ENCODE assay signal across 7 mouse cellular contexts in genomic region chr4:106913411-106914049, GRCm38 (mm10). TPM values are rescaled to one million over a fixed set of nuclear protein-coding genes. Genes with fewer than 3 reads are reported as not detected.
DNase-seq lines count a peak whose midpoint lies in the region; ATAC-seq lines count a peak whose summit lies in the region.

No protein-coding gene starts in this region.

- DNase-seq in ovary, adult 18-20 months (ENCODE audit: low spot score) = peak; percentile 51
- DNase-seq in ovary, postnatal 10 days (ENCODE audit: low spot score) = no peak
- peak; percentile 43 for DNase-seq in kidney, postnatal 10 days
- no peak for DNase-seq in adipocyte (ENCODE audit: low spot score)

- peak overlapping the region; percentile 64 for H3K4me2 ChIP-seq in forebrain, embryonic 16.5 days (ENCODE audit: low read length)
- H3K4me2 ChIP-seq in neural tube, embryonic 15.5 days = peak overlapping the region; percentile 84

- no peaks in the 10 kb centered on the region for H3K9me3 ChIP-seq in forebrain, embryonic 16.5 days (ENCODE audit: control insufficient read depth, low read length)
- H3K9me3 ChIP-seq in neural tube, embryonic 15.5 days (replicated peaks) = no peaks in the 10 kb centered on the region

- ATAC-seq in forebrain, embryonic 16.5 days = no peak
- no peak for ATAC-seq in neural tube, embryonic 15.5 days (ENCODE audit: low FRiP score)
- no peak for ATAC-seq in monocyte, adult 5-6 weeks (replicated peaks; ENCODE audit: insufficient number of reproducible peaks, low FRiP score, low TSS enrichment, poor library complexity, severe bottlenecking)

- H3K27ac ChIP-seq in forebrain, embryonic 16.5 days (ENCODE audit: low read length) = no peak overlapping the region
- no peak overlapping the region for H3K27ac ChIP-seq in neural tube, embryonic 15.5 days (replicated peaks)

- H3K27me3 ChIP-seq in forebrain, embryonic 16.5 days (replicated peaks; ENCODE audit: control insufficient read depth, insufficient read depth, low read length) = no peaks in the 10 kb centered on the region
- no peaks in the 10 kb centered on the region for H3K27me3 ChIP-seq in neural tube, embryonic 15.5 days (replicated peaks)

- peaks cover 29% of the 10 kb centered on the region for H3K36me3 ChIP-seq in forebrain, embryonic 16.5 days (ENCODE audit: control insufficient read depth, insufficient read depth)
- peaks cover 32% of the 10 kb centered on the region for H3K36me3 ChIP-seq in neural tube, embryonic 15.5 days

- 10% methylated on average over 9 of the region's 9 CpGs for WGBS in forebrain, embryonic 16.5 days
- 19% methylated on average over 9 of the region's 9 CpGs for WGBS in neural tube, embryonic 15.5 days

- peak overlapping the region; percentile 45 for H3K9ac ChIP-seq in forebrain, embryonic 16.5 days (replicated peaks; ENCODE audit: low read depth, low read length)
- H3K9ac ChIP-seq in neural tube, embryonic 15.5 days (replicated peaks) = peak overlapping the region; percentile 96

- peaks cover 51% of the 10 kb centered on the region for H3K4me1 ChIP-seq in forebrain, embryonic 16.5 days (replicated peaks; ENCODE audit: control insufficient read depth, insufficient read depth, low read length)
- H3K4me1 ChIP-seq in neural tube, embryonic 15.5 days = peaks cover 70% of the 10 kb centered on the region

- peak overlapping the region; percentile 64 for H3K4me3 ChIP-seq in forebrain, embryonic 16.5 days (replicated peaks; ENCODE audit: low read length)
- peak overlapping the region; percentile 100 for H3K4me3 ChIP-seq in neural tube, embryonic 15.5 days (replicated peaks)

RNA-seq across cellular contexts. Expression of gene Ssbp3, which starts 3.0 kb away (rescaled TPM):
- polyA plus RNA-seq in forebrain, embryonic 16.5 days (2015; fragmentation: Nextera tagmentation; extraction: Ambion mirVana) = 163 and 167 TPM in 2 replicates
- polyA plus RNA-seq in neural tube, embryonic 15.5 days (2015; fragmentation: Nextera tagmentation; extraction: Ambion mirVana) = 118 and 130 TPM in 2 replicates
- 14.3 to 22.7 TPM (median 19.5 TPM) in 3 replicates for total RNA-seq in monocyte, adult 5-6 weeks (2017)

Comparison
In these comparisons a context has a peak if more than half of its experiments do, and no peak if none do; other contexts are left out.
1. DNase-seq: peak in ovary, adult 18-20 months (single experiment) and kidney, postnatal 10 days (single experiment); none in ovary, postnatal 10 days (single experiment) and adipocyte (single experiment).